ENCODE assay signal across 10 mouse cellular contexts in genomic region chr13:5714793-5715192, GRCm38 (mm10).
DNase-seq lines count a peak whose midpoint lies in the region; ATAC-seq and TF ChIP-seq lines count a peak whose summit lies in the region.
"Had no signal": no experiment of that assay in that cellular context is flagged by ENCODE, and none has a peak within 500 bp of the region (broad histone marks: within the 10 kb centered on the region; RNA-seq: fewer than 3 reads in every experiment).

No protein-coding gene starts in this region.

- no peak for TF ChIP-seq CTCF in forebrain, postnatal 0 days (IDR thresholded peaks at IDR 0.05; ENCODE audit: low read depth)

- ATAC-seq in megakaryocyte, adult 5-6 weeks (ENCODE audit: poor library complexity, severe bottlenecking) = no peak
- ATAC-seq in lung, embryonic 16.5 days (ENCODE audit: low read depth) = peak; percentile 26; the same call in 1 of the 2 replicates
- ATAC-seq in forebrain, postnatal 0 days = no peak

- H3K4me1 ChIP-seq in megakaryocyte, embryonic 14.5 days = peaks cover 30% of the 10 kb centered on the region
- peaks cover 14% of the 10 kb centered on the region for H3K4me1 ChIP-seq in lung, embryonic 16.5 days (replicated peaks; ENCODE audit: control insufficient read depth, insufficient read depth, low read length)
- peaks cover 4% of the 10 kb centered on the region; the same call in 1 of the 2 replicates for H3K4me1 ChIP-seq in forebrain, postnatal 0 days (ENCODE audit: insufficient read depth)
- H3K4me1 ChIP-seq: liver, embryonic 15.5 days had no signal

- H3K4me2 ChIP-seq in lung, embryonic 16.5 days (ENCODE audit: low read depth, low read length) = peak overlapping the region; percentile 49
- no peak overlapping the region for H3K4me2 ChIP-seq in forebrain, postnatal 0 days (ENCODE audit: low read depth)
- H3K4me2 ChIP-seq: liver, embryonic 15.5 days had no signal

- peak overlapping the region; percentile 60 for H3K27ac ChIP-seq in lung, embryonic 16.5 days (ENCODE audit: low read length)
- no peak overlapping the region for H3K27ac ChIP-seq in forebrain, postnatal 0 days (ENCODE audit: low read depth, low read length)
- H3K27ac ChIP-seq: layer of hippocampus, adult 2 months; liver, embryonic 15.5 days had no signal

- H3K9me3 ChIP-seq in megakaryocyte, embryonic 14.5 days = no peaks in the 10 kb centered on the region
- no peaks in the 10 kb centered on the region for H3K9me3 ChIP-seq in lung, embryonic 16.5 days (ENCODE audit: control insufficient read depth, low read length)
- H3K9me3 ChIP-seq in forebrain, postnatal 0 days (ENCODE audit: low read length) = no peaks in the 10 kb centered on the region
- H3K9me3 ChIP-seq: liver, embryonic 15.5 days had no signal

- H3K4me3 ChIP-seq in megakaryocyte, embryonic 14.5 days (replicated peaks) = peak overlapping the region; percentile 7
- H3K4me3 ChIP-seq in lung, embryonic 16.5 days (ENCODE audit: low read length) = peak overlapping the region; percentile 31; the same call in 1 of the 2 replicates
- H3K4me3 ChIP-seq in forebrain, postnatal 0 days (ENCODE audit: low read depth, low read length) = no peak overlapping the region
- H3K4me3 ChIP-seq: liver, embryonic 15.5 days had no signal

- peak overlapping the region; percentile 2; the same call in 1 of the 2 replicates for H3K9ac ChIP-seq in lung, embryonic 16.5 days (ENCODE audit: low read length)
- no peak overlapping the region for H3K9ac ChIP-seq in forebrain, postnatal 0 days
- H3K9ac ChIP-seq: liver, embryonic 15.5 days had no signal

- DNase-seq in heart, adult 18-20 months = peak; percentile 22 to 46
- no peak for DNase-seq in heart, adult 8-10 months (ENCODE audit: low spot score)
- DNase-seq in urinary bladder, postnatal 14 days (ENCODE audit: low spot score) = no peak
- DNase-seq in embryo, embryonic 9.5 days (ENCODE audit: extremely low spot score) = no peak
- DNase-seq in forebrain, postnatal 0 days = no peak

- no peaks in the 10 kb centered on the region for H3K36me3 ChIP-seq in megakaryocyte, embryonic 14.5 days (replicated peaks; ENCODE audit: low read length)
- no peaks in the 10 kb centered on the region for H3K36me3 ChIP-seq in lung, embryonic 16.5 days (ENCODE audit: control insufficient read depth, insufficient read depth, low read length)
- no peaks in the 10 kb centered on the region for H3K36me3 ChIP-seq in forebrain, postnatal 0 days (ENCODE audit: insufficient read depth)
- H3K36me3 ChIP-seq: liver, embryonic 15.5 days had no signal

- H3K27me3 ChIP-seq in megakaryocyte, embryonic 14.5 days (replicated peaks) = no peaks in the 10 kb centered on the region
- no peaks in the 10 kb centered on the region for H3K27me3 ChIP-seq in lung, embryonic 16.5 days (ENCODE audit: control insufficient read depth, insufficient read depth, low read depth, low read length)
- no peaks in the 10 kb centered on the region for H3K27me3 ChIP-seq in forebrain, postnatal 0 days (ENCODE audit: insufficient read depth, low read length)
- H3K27me3 ChIP-seq: liver, embryonic 15.5 days had no signal

Comparison
In these comparisons a context has a peak if more than half of its experiments do, and no peak if none do; other contexts are left out.
1. DNase-seq: peak in heart, adult 18-20 months (2 of 2); none in heart, adult 8-10 months (single experiment), urinary bladder, postnatal 14 days (single experiment), embryo, embryonic 9.5 days (single experiment) and forebrain, postnatal 0 days (single experiment).